Mouse (Mus musculus) kidney, embryonic 14.5 days (tissue): ENCODE measurements around the gene Wipi1. TPM values are rescaled to one million over a fixed set of nuclear protein-coding genes. Genes with fewer than 3 reads are reported as not detected.
"Not testable (repeated sequence)": the region's sequence is repeated elsewhere in the genome, so short reads cannot be mapped to it uniquely, and the experiment has no call there.

Experiments
- ATAC-seq: fragments of 200-750 bp; cut with Nextera tagmentation; 2 replicates; pipeline ENCODE4 v1.8.0; 2017; ENCODE audit warnings: moderate number of reproducible peaks, mild to moderate bottlenecking, moderate TSS enrichment, moderate library complexity; ENCODE audit not compliant: low FRiP score, low TSS enrichment
- H3K27ac ChIP-seq: fragments of 300-500 bp; sonication (generic); 2 replicates; pipeline ENCODE4 v1.5.1; 2014; ENCODE audit warnings: low read depth, mild to moderate bottlenecking, low read length, moderate library complexity, mixed read lengths
- H3K27me3 ChIP-seq: fragments of 300-500 bp; sonication (generic); 2 replicates; pipeline ENCODE4 v1.6.1; 2014; ENCODE audit warnings: mild to moderate bottlenecking, low read length; ENCODE audit not compliant: control insufficient read depth, insufficient read depth
- H3K36me3 ChIP-seq: fragments of 300-500 bp; sonication (generic); 2 replicates; pipeline ENCODE4 v1.6.1; 2014; ENCODE audit warnings: low read length, mixed read lengths; ENCODE audit not compliant: control insufficient read depth, insufficient read depth
- H3K4me1 ChIP-seq: fragments of 300-500 bp; sonication (generic); 2 replicates; pipeline ENCODE4 v1.6.1; 2014; ENCODE audit warnings: low read length, mixed read lengths; ENCODE audit not compliant: control insufficient read depth, insufficient read depth
- H3K4me2 ChIP-seq: fragments of 300-500 bp; sonication (generic); replicated peaks from 2 replicates; pipeline ENCODE4 v1.6.1; 2014; ENCODE audit warnings: low read depth, mild to moderate bottlenecking, low read length
- H3K4me3 ChIP-seq: fragments of 300-500 bp; sonication (generic); 2 replicates; pipeline ENCODE4 v1.5.1; 2014; ENCODE audit warnings: mild to moderate bottlenecking, low read length
- H3K9ac ChIP-seq: fragments of 300-500 bp; sonication (generic); 2 replicates; pipeline ENCODE4 v1.6.1; 2014; ENCODE audit warnings: low read depth, mild to moderate bottlenecking, low read length, moderate library complexity
- H3K9me3 ChIP-seq: fragments of 300-500 bp; sonication (generic); 2 replicates; pipeline ENCODE4 v1.6.1; 2016; ENCODE audit warnings: low read length; ENCODE audit not compliant: control insufficient read depth
- WGBS: fragments of 180-500 bp; shearing (Covaris S2); extraction: QIAGEN DNeasy Blood & Tissue Kit; methylation state at CpG from one replicate; pipeline ENCODE4 v1.1.7; 2014; 5-methylcytosine and 5-hydroxymethylcytosine counted together
- polyA plus RNA-seq: library from polyadenylated mRNA; unstranded; fragments of >200 nt; fragmentation: Nextera tagmentation; extraction: Ambion mirVana; gene quantifications from 2 replicates; pipeline ENCODE4 v1.2.1, GENCODE M21; 2014

Gene Wipi1
- polyA plus RNA-seq, 1 experiment from 2014 or later, result 19.6 TPM

DNA sequence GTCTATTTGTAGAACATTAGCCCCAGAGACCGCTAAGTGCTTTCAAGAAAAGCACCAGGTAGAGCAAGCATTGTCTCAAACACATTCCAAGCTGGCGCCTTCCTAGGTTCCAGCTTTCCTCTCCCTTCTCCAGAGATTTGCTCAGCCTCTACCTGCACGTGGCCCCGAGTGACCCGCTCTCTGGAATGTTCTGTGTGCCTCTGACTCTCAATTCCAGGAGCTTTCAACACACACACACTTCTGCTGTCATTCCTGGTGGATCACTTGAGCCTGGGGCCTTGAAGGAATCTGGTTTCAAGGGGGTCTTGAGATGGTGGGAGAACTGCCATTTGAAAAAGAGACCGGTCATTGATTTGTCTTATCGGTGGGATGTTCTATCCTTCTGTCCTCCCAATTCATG lies 11.5 kb upstream of the Wipi1 start:
- Histone ChIP-seq H3K27ac (no peak overlapping the region), H3K4me1 (peaks cover 10% of the 10 kb centered on the region), H3K4me3 (no peak overlapping the region), H3K9ac (no peak overlapping the region), H3K4me2 (no peak overlapping the region), H3K36me3 (no peaks in the 10 kb centered on the region), H3K9me3 (no peaks in the 10 kb centered on the region), H3K27me3 (no peaks in the 10 kb centered on the region)
- no peak for ATAC-seq
- WGBS, result 85% methylated on average over 7 of the region's 7 CpGs

DNA sequence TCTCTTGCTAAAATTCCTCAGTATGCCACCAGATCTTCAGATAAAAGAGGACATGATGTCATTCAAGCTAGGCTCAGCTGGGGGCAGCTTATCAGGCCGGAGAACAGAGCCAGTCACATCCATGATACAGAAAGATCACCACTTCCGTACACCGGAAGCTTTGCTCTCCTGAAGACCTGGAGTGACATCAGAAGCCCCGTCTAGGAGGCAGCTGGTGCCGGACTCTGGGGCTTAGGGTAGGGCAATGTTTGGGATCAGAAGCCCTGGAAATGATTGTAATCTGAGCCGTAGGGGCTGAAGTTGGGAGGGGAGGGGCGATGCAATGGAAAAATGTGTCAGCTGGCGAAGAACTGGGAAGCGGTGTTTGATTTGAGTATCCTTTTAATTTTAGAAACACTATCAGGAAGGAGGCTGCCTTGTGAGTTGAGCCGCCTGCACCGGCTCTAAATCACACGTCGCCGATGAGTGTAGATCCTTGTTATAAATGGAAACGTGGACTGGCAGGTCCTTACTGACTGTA lies 10.8 kb upstream of the Wipi1 start:
- Histone ChIP-seq H3K4me3 (peak overlapping the region; percentile 9; the same call in 1 of the 2 replicates), H3K4me1 (peaks cover 10% of the 10 kb centered on the region), H3K27me3 (no peaks in the 10 kb centered on the region), H3K36me3 (no peaks in the 10 kb centered on the region), H3K27ac (no peak overlapping the region), H3K9ac (peak overlapping the region; percentile 8; the same call in 1 of the 2 replicates), H3K9me3 (no peaks in the 10 kb centered on the region), H3K4me2 (peak overlapping the region; percentile 42)
- ATAC-seq, result peak; percentile 54
- 8% methylated on average over 15 of the region's 15 CpGs for WGBS

DNA sequence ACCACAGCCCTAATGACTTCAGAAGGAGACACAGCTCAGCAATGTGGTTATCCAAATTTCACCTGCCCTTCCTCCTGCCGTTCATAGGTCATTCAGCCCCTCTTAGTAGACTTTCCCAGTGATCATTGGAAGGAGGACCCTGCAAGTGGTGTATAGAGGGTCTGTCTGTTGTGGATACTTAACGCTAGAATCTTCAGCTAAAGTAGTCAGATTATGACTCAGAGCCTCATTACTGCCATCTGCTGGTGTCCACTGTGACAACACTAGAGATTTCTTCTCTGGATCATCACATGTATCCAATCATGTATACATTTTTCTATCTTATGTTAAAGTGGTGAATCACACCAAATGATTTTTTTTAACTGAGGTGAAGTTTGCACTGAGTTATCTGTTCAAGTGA lies 9.4 kb upstream of the Wipi1 start:
- H3K4me2 ChIP-seq, result no peak overlapping the region
- H3K9me3 ChIP-seq, result no peaks in the 10 kb centered on the region
- no peak overlapping the region for H3K4me3 ChIP-seq
- H3K27ac ChIP-seq, result no peak overlapping the region
- ATAC-seq, result 0 out of 2 replicates have a peak, but pooled peaks have one; percentile 29
- H3K4me1 ChIP-seq, result peaks cover 10% of the 10 kb centered on the region
- no peak overlapping the region for H3K9ac ChIP-seq
- H3K27me3 ChIP-seq, result no peaks in the 10 kb centered on the region
- 18% methylated on average over 2 of the region's 2 CpGs for WGBS
- H3K36me3 ChIP-seq, result no peaks in the 10 kb centered on the region

DNA sequence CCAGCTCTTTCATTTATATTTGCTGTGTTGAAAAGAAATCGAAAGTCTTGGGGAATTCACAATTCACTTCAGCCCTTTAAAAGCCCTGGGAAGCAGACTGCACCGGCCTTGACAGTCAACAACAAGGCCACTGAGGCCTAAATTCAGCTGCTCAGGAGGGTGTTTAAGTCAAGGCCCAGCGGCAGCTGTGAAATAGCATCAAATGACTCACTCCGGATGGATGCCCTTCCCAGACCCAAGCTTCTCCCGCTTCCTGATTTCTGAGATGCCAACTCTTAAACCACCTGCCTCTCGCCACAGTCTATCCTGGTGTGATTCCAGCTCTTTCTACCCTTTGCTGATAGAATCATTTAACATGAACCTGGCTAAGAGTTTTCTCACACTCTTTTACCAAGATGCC lies 8.6 kb upstream of the Wipi1 start:
- no peak for ATAC-seq
- no peaks in the 10 kb centered on the region for H3K9me3 ChIP-seq
- no peaks in the 10 kb centered on the region for H3K36me3 ChIP-seq
- peaks cover 10% of the 10 kb centered on the region for H3K4me1 ChIP-seq
- H3K4me2 ChIP-seq, result no peak overlapping the region
- no peaks in the 10 kb centered on the region for H3K27me3 ChIP-seq
- 69% methylated on average over 6 of the region's 6 CpGs for WGBS
- H3K4me3 ChIP-seq, result no peak overlapping the region
- no peak overlapping the region for H3K9ac ChIP-seq
- no peak overlapping the region for H3K27ac ChIP-seq

DNA sequence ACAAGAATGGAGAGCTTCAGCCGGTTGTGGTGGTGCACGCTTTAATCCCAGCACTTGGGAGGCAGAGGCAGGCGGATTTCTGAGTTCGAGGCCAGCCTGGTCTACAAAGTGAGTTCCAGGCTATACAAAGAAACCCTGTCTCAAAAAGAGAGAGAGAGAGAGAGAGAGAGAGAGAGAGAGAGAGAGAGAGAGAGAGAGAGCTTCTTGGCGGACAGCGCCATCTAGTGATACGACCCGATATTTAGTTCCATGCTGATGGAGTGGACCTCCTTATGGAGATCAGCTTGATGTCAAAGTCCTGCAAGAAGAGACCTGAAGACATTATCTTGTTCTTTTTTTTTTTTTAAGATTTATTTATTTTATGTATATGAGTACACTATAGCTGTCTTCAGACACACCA lies 7.3 kb upstream of the Wipi1 start:
- not testable (repeated sequence) for H3K27me3 ChIP-seq, H3K27ac ChIP-seq, H3K4me1 ChIP-seq, H3K4me2 ChIP-seq, ATAC-seq, H3K36me3 ChIP-seq, H3K9me3 ChIP-seq, H3K9ac ChIP-seq, H3K4me3 ChIP-seq
- 37% methylated on average over 8 of the region's 8 CpGs for WGBS

DNA sequence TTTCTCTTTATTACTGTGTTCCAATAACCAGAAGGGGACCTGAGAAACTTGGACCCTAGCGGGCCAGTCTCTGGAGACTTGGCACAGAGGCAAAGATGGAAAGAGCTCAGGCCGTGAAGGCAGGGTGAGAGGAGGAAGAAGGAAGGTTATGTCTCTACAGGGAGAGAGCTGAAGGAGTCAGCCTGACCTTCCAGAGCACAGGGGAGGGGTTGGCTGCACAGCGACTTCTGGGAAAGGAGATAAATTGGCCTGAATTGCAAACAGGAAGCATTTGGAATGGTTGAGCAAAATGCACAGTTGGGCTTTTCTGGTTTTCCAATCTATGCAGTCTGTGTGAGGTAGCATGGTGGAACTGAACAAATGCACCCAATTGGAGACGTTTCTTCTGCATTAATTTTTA lies 5.0 kb upstream of the Wipi1 start:
- Histone ChIP-seq H3K9me3 (no peaks in the 10 kb centered on the region), H3K27me3 (no peaks in the 10 kb centered on the region), H3K4me3 (no peak overlapping the region), H3K9ac (no peak overlapping the region), H3K27ac (no peak overlapping the region), H3K36me3 (no peaks in the 10 kb centered on the region), H3K4me1 (peaks cover 4% of the 10 kb centered on the region; the same call in 1 of the 2 replicates), H3K4me2 (no peak overlapping the region)
- 49% methylated on average over 4 of the region's 4 CpGs for WGBS
- ATAC-seq, result no peak

DNA sequence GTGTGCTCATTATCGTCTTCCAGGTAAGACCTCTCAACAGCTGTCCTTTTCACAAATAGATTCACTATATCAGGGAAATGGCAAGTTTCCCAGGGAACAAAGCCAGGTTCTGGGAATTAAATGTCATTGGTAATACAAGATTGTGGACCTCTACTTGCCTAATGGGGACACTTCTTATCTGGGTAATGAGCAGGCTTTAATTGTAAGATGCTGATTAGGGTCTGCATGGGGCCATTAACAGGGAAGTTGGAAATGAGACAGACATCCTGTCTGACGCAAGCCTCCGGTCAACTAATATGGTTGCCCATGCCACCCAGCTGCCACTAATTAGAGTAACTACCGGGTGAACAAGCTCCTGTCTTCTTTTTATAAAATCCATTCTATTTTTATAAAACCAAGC lies 4.6 kb upstream of the Wipi1 start:
- no peak overlapping the region for H3K27ac ChIP-seq
- H3K36me3 ChIP-seq, result no peaks in the 10 kb centered on the region
- H3K27me3 ChIP-seq, result no peaks in the 10 kb centered on the region
- ATAC-seq, result no peak
- no peaks in the 10 kb centered on the region for H3K9me3 ChIP-seq
- WGBS, result 77% methylated on average over 4 of the region's 4 CpGs
- peaks cover 4% of the 10 kb centered on the region; the same call in 1 of the 2 replicates for H3K4me1 ChIP-seq
- H3K4me3 ChIP-seq, result no peak overlapping the region
- H3K4me2 ChIP-seq, result no peak overlapping the region
- no peak overlapping the region for H3K9ac ChIP-seq

DNA sequence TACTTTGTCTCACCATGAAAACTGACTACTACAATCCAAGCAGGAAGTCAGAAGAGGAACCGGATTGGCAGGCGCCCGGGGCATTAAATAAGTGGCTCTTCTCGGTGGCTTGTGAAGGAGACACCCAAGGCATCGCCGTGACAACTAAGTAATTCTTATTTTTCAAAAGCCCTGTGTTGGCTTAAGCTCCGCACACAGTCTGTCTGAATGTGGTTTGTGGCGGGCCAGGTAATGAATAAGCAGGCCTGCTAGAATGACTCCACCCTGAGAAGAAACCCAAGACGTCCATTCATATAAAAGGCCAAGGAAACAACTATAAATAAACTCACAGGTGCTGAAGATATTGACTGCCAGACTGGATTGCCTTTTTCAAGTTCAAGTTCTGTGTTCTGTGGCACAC lies 3.5 kb upstream of the Wipi1 start:
- no peaks in the 10 kb centered on the region for H3K9me3 ChIP-seq
- peaks cover 8% of the 10 kb centered on the region; the same call in 1 of the 2 replicates for H3K4me1 ChIP-seq
- H3K4me2 ChIP-seq, result no peak overlapping the region
- no peak overlapping the region for H3K27ac ChIP-seq
- WGBS, result 73% methylated on average over 9 of the region's 9 CpGs
- ATAC-seq, result no peak
- H3K36me3 ChIP-seq, result no peaks in the 10 kb centered on the region
- H3K9ac ChIP-seq, result no peak overlapping the region
- no peaks in the 10 kb centered on the region for H3K27me3 ChIP-seq
- H3K4me3 ChIP-seq, result no peak overlapping the region

DNA sequence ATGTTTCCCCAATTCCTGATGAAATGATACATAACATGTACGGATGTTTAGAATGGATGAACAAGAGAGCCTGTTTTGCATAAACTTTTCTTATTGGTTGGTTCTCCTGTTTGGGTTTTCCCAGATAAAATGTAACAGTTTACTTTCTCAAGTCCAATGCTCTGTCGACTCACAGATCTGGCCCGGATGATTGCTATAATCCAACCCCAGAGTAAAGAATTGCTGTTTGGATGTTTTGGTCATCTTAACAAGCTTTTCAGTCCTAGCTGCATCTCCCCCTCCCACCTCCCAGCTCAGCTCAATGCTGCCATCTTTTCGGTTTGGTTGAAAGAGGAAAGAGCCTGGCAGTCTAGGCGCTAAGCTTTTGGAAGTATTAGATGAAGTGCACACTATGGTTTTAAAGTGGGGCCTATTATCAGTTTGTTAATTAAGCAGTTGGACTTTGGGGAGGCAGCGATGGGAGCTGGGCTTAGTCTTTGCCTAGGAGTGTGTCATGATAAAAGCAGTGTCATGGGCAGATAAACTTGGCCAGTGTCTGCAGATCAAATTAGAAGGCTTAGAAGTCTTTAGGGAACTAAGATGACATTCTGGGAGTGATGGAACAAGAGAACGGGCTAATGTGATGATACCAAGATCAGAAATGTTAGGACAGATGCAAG lies 1.2 kb upstream of the Wipi1 start:
- Histone ChIP-seq H3K27ac (no peak overlapping the region), H3K9me3 (no peaks in the 10 kb centered on the region), H3K4me2 (no peak overlapping the region), H3K4me3 (no peak overlapping the region), H3K27me3 (no peaks in the 10 kb centered on the region), H3K4me1 (peaks cover 16% of the 10 kb centered on the region), H3K36me3 (no peaks in the 10 kb centered on the region), H3K9ac (no peak overlapping the region)
- ATAC-seq, result no peak
- WGBS, result 67% methylated on average over 7 of the region's 7 CpGs
